Mouse (Mus musculus) midbrain, postnatal 0 days (tissue): Measurements from ENCODE around the gene Socs4. TPM values are rescaled to one million over a fixed set of nuclear protein-coding genes. Genes with fewer than 3 reads are reported as not detected.

ENCODE experiments used
- ATAC-seq: fragments of 200-750 bp; cut with Nextera tagmentation; 2 replicates; pipeline ENCODE4 v1.8.0; 2017; ENCODE audit warnings: moderate number of reproducible peaks, mild to moderate bottlenecking, moderate TSS enrichment, moderate library complexity; ENCODE audit not compliant: low FRiP score
- DNase-seq: peaks from one replicate; pipeline ENCODE4 v3.0.0-alpha.2; 2015; ENCODE audit warnings: low spot score
- H3K27ac ChIP-seq: fragments of 300-500 bp; sonication (generic); 2 replicates; pipeline ENCODE4 v1.5.1; 2014; ENCODE audit warnings: low read depth, mild to moderate bottlenecking, low read length, mixed read lengths
- H3K27me3 ChIP-seq: fragments of 300-500 bp; sonication (generic); 2 replicates; pipeline ENCODE4 v1.6.1; 2014; ENCODE audit warnings: low read length, control low read depth, mixed read lengths; ENCODE audit not compliant: insufficient read depth
- H3K36me3 ChIP-seq: fragments of 300-500 bp; sonication (generic); 2 replicates; pipeline ENCODE4 v1.6.1; 2014; ENCODE audit warnings: low read length, control low read depth, mixed read lengths; ENCODE audit not compliant: insufficient read depth
- H3K4me1 ChIP-seq: fragments of 300-500 bp; sonication (generic); 2 replicates; pipeline ENCODE4 v1.6.1; 2014; ENCODE audit warnings: mild to moderate bottlenecking, control low read depth, antibody characterized with exemption, low read length, mixed read lengths; ENCODE audit not compliant: insufficient read depth
- H3K4me2 ChIP-seq: fragments of 300-500 bp; sonication (generic); 2 replicates; pipeline ENCODE4 v1.6.1; 2014; ENCODE audit warnings: low read depth, mild to moderate bottlenecking, low read length, mixed read lengths; ENCODE audit not compliant: poor library complexity, severe bottlenecking
- H3K4me3 ChIP-seq: fragments of 300-500 bp; sonication (generic); 2 replicates; pipeline ENCODE4 v1.5.1; 2014; ENCODE audit warnings: low read depth, mild to moderate bottlenecking, low read length, moderate library complexity
- H3K9ac ChIP-seq: fragments of 300-500 bp; sonication (generic); replicated peaks from 2 replicates; pipeline ENCODE4 v1.6.1; 2014; ENCODE audit warnings: mild to moderate bottlenecking, low read length, moderate library complexity, mixed read lengths; ENCODE audit not compliant: poor library complexity, severe bottlenecking
- H3K9me3 ChIP-seq: fragments of 300-500 bp; sonication (generic); 2 replicates; pipeline ENCODE4 v1.6.1; 2016; ENCODE audit warnings: low read length, control low read depth
- CTCF ChIP-seq: IDR thresholded peaks from 2 replicates; pipeline ENCODE4 v1.5.1; 2016; ENCODE audit warnings: antibody characterized with exemption, mild to moderate bottlenecking
- WGBS: fragments of 180-500 bp; shearing (Covaris S2); extraction: QIAGEN DNeasy Blood & Tissue Kit; methylation state at CpG from one replicate; pipeline ENCODE4 v1.1.7; 2014; 5-methylcytosine and 5-hydroxymethylcytosine counted together
- polyA plus RNA-seq: library from polyadenylated mRNA; unstranded; fragments of >200 nt; fragmentation: Nextera tagmentation; extraction: Ambion mirVana; gene quantifications from 2 replicates; pipeline ENCODE4 v1.2.1, GENCODE M21; 2015
- total RNA-seq: library from RNA; depleted of rRNA; stranded (reverse); fragments of >200 nt; gene quantifications from 2 replicates; pipeline ENCODE4 v1.2.3, GENCODE M21; 2014

The Socs4 gene
- total and polyA plus RNA-seq, 2 experiments from 2014 or later, result 2.7 to 7.9 TPM

- no peak for ATAC-seq
Measured at GRCm38 (mm10) chr14:47287021-47287420, 10.3 kb downstream of the Socs4 start.

GRCm38 (mm10) chr14:47291772-47292171 lies 15.0 kb downstream of the Socs4 start:
- no peak overlapping the region for H3K4me3 ChIP-seq

More at GRCm38 (mm10) chr14:47287021-47287420, 10.3 kb downstream of the Socs4 start:
- Histone ChIP-seq H3K4me2 (no peak overlapping the region), H3K27ac (no peak overlapping the region), H3K4me1 (no peaks in the 10 kb centered on the region), H3K36me3 (peaks cover 5% of the 10 kb centered on the region; the same call in 1 of the 2 replicates), H3K4me3 (no peak overlapping the region), H3K9me3 (no peaks in the 10 kb centered on the region), H3K9ac (no peak overlapping the region), H3K27me3 (no peaks in the 10 kb centered on the region)
- 70% methylated on average over 4 of the region's 5 CpGs for WGBS
- no peak for TF ChIP-seq CTCF
- no peak for DNase-seq

GRCm38 (mm10) chr14:47294136-47294535 lies 17.4 kb downstream of the Socs4 start:
- Histone ChIP-seq H3K27me3 (no peaks in the 10 kb centered on the region), H3K9ac (no peak overlapping the region), H3K36me3 (peaks cover 5% of the 10 kb centered on the region; the same call in 1 of the 2 replicates), H3K4me2 (no peak overlapping the region), H3K4me3 (no peak overlapping the region), H3K9me3 (no peaks in the 10 kb centered on the region), H3K4me1 (no peaks in the 10 kb centered on the region), H3K27ac (no peak overlapping the region)
- no peak for TF ChIP-seq CTCF
- DNase-seq (no peak), ATAC-seq (no peak)
- 44% methylated on average over 4 of the region's 4 CpGs for WGBS

More at GRCm38 (mm10) chr14:47291772-47292171, 15.0 kb downstream of the Socs4 start:
- Histone ChIP-seq H3K27me3 (no peaks in the 10 kb centered on the region), H3K27ac (no peak overlapping the region), H3K9me3 (no peaks in the 10 kb centered on the region), H3K4me1 (no peaks in the 10 kb centered on the region), H3K4me2 (no peak overlapping the region), H3K9ac (no peak overlapping the region), H3K36me3 (peaks cover 5% of the 10 kb centered on the region; the same call in 1 of the 2 replicates)
- 67% methylated on average over 1 of the region's 1 CpGs for WGBS
- DNase-seq, result no peak
- ATAC-seq, result no peak
- no peak for TF ChIP-seq CTCF

GRCm38 (mm10) chr14:47296232-47296631 lies 19.5 kb downstream of the Socs4 start:
- WGBS, result 66% methylated on average over 2 of the region's 2 CpGs
- Histone ChIP-seq H3K9ac (no peak overlapping the region), H3K27me3 (no peaks in the 10 kb centered on the region), H3K36me3 (no peaks in the 10 kb centered on the region; the same call in 1 of the 2 replicates), H3K4me3 (no peak overlapping the region), H3K27ac (no peak overlapping the region), H3K9me3 (no peaks in the 10 kb centered on the region), H3K4me1 (peaks cover 7% of the 10 kb centered on the region; the same call in 1 of the 2 replicates), H3K4me2 (no peak overlapping the region)
- no peak for ATAC-seq
- no peak for TF ChIP-seq CTCF
- no peak for DNase-seq

GRCm38 (mm10) chr14:47297785-47298407 lies 21.2 kb downstream of the Socs4 start, which contains the start of gene Mapk1ip1l:
Gene Mapk1ip1l, plus strand, starts transcription at chr14:47298266.
- 1% methylated on average over 34 of the region's 34 CpGs for WGBS
- H3K36me3 ChIP-seq, result no peaks in the 10 kb centered on the region

GRCm38 (mm10) chr14:47298408-47298792 lies 21.7 kb downstream of the Socs4 start:
- Histone ChIP-seq H3K27me3 (no peaks in the 10 kb centered on the region), H3K9me3 (no peaks in the 10 kb centered on the region), H3K4me1 (peaks cover 7% of the 10 kb centered on the region; the same call in 1 of the 2 replicates), H3K27ac (peak overlapping the region; percentile 97), H3K4me2 (peak overlapping the region; percentile 54), H3K4me3 (peak overlapping the region; percentile 95), H3K36me3 (no peaks in the 10 kb centered on the region), H3K9ac (peak overlapping the region; percentile 99)
- TF ChIP-seq CTCF, result no peak
- 0% methylated on average over 37 of the region's 38 CpGs for WGBS
- DNase-seq (no peak), ATAC-seq (peak; percentile 90)

More at GRCm38 (mm10) chr14:47297785-47298407, 21.2 kb downstream of the Socs4 start, which contains the start of gene Mapk1ip1l:
- H3K27ac ChIP-seq, result peak within 1 kb of the TSS; percentile 97
- no peaks in the 10 kb centered on the region for H3K27me3 ChIP-seq
- no peaks in the 10 kb centered on the region for H3K9me3 ChIP-seq
- H3K4me3 ChIP-seq, result peak within 1 kb of the TSS; percentile 95
- peaks cover 7% of the 10 kb centered on the region; the same call in 1 of the 2 replicates for H3K4me1 ChIP-seq
- peak within 1 kb of the TSS; percentile 54 for H3K4me2 ChIP-seq
- H3K9ac ChIP-seq, result peak within 1 kb of the TSS; percentile 99
- peak; percentile 93 for ATAC-seq
- peak; percentile 96 for TF ChIP-seq CTCF
- DNase-seq, result peak; percentile 90
